Mouse (Mus musculus) regulatory T cell (primary cell): ENCODE results near the gene Hist2h2ac.
"Not testable (repeated sequence)": the region's sequence is repeated elsewhere in the genome, so short reads cannot be mapped to it uniquely, and the experiment has no call there.

Experiments
- in situ Hi-C: fragments of 300-600 bp; cut with MboI, MseI; formaldehyde crosslinking; loops from one replicate; pipeline ENCODE4 v1.15.1; 2025; ENCODE audit warnings: high pct_unique_total_duplicates

Hist2h2ac gene

GRCm38 (mm10) chr3:96181510-96182381 is 38.9 kb downstream of the Hist2h2ac start:
- in situ Hi-C loops: loop anchor here (10.0 kb wide), 1 partner anchor 57 kb away; no protein-coding TSS in a partner anchor

GRCm38 (mm10) chr3:96180727-96181477 is 39.8 kb downstream of the Hist2h2ac start, which contains the start of gene Sv2a:
TSS of gene Sv2a (plus strand) at chr3:96181151.
- in situ Hi-C loops: loop anchor here (10.0 kb wide), 1 partner anchor 56 kb away; no protein-coding TSS in a partner anchor

GRCm38 (mm10) chr3:96179531-96179930 is 41.1 kb downstream of the Hist2h2ac start:
- in situ Hi-C loops: no loop called here

- in situ Hi-C loops: no loop called here
Measured at GRCm38 (mm10) chr3:96178902-96179301, 41.8 kb downstream of the Hist2h2ac start.

GRCm38 (mm10) chr3:96178427-96178826 is 42.3 kb downstream of the Hist2h2ac start:
- in situ Hi-C loops: no loop called here

- in situ Hi-C loops: no loop called here
Measured at GRCm38 (mm10) chr3:96175251-96175650, 45.4 kb downstream of the Hist2h2ac start.

- in situ Hi-C loops: not testable (repeated sequence)
Measured at GRCm38 (mm10) chr3:96174042-96174441, 46.6 kb downstream of the Hist2h2ac start.

- in situ Hi-C loops: no loop called here
Measured at GRCm38 (mm10) chr3:96173185-96173584, 47.5 kb downstream of the Hist2h2ac start.

- in situ Hi-C loops: no loop called here
Measured at GRCm38 (mm10) chr3:96172197-96173178, 48.2 kb downstream of the Hist2h2ac start, which contains the start of gene Sf3b4. TSS of gene Sf3b4 (plus strand) at chr3:96172332.

- in situ Hi-C loops: no loop called here
Measured at GRCm38 (mm10) chr3:96171583-96172196, 49.0 kb downstream of the Hist2h2ac start.

- in situ Hi-C loops: no loop called here
Measured at GRCm38 (mm10) chr3:96170976-96171545, 49.6 kb downstream of the Hist2h2ac start.
